In the genomic region with DNA sequence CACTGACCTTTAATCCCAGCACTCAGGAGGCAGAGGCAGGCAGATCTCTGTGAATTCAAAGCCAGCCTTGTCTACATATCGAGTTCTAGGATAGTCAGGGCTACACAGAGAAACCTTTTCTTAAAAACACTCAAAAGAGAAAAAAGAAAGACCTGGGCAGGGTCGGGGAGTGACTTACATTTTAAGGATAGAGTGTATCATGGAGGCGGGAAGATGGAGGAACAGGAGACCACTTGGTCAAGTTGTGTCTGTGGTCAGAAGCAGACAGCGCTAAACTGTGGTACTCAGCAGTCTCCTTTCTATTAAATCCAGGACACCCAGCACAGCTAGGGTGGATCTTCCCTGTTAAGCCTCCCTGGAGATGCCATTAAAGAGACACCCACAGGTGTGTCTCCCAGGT, we compare ENCODE assay signal across 8 mouse cellular contexts. TPM values are rescaled to one million over a fixed set of nuclear protein-coding genes. Genes with fewer than 3 reads are reported as not detected.
DNase-seq lines count a peak whose midpoint lies in the region; ATAC-seq lines count a peak whose summit lies in the region.

Gene Rps6ka5, minus strand, starts transcription at position 333 of the 400 bp plus-strand sequence.

- no peak within 1 kb of the TSS for H3K9ac ChIP-seq in embryonic facial prominence, embryonic 13.5 days
- H3K9ac ChIP-seq in liver, embryonic 13.5 days, result no peak within 1 kb of the TSS

- H3K27me3 ChIP-seq in embryonic facial prominence, embryonic 13.5 days, result no peaks in the 10 kb centered on the region
- H3K27me3 ChIP-seq in liver, embryonic 13.5 days, result no peaks in the 10 kb centered on the region

- H3K4me1 ChIP-seq in embryonic facial prominence, embryonic 13.5 days, result peaks cover 16% of the 10 kb centered on the region; the same call in 1 of the 2 replicates
- H3K4me1 ChIP-seq in liver, embryonic 13.5 days (replicated peaks), result peaks cover 31% of the 10 kb centered on the region

- H3K9me3 ChIP-seq in embryonic facial prominence, embryonic 13.5 days, result no peaks in the 10 kb centered on the region
- H3K9me3 ChIP-seq in liver, embryonic 13.5 days (replicated peaks), result no peaks in the 10 kb centered on the region

- WGBS in embryonic facial prominence, embryonic 13.5 days, result 93% methylated on average over 4 of the region's 4 CpGs
- WGBS in liver, embryonic 13.5 days (ENCODE audit: insufficient replicate concordance), result 78% methylated on average over 4 of the region's 4 CpGs

- intact Hi-C loops in heart, postnatal 25 days (cut with DNase I), result loop anchor here (5.0 to 10.0 kb wide), 2 partner anchors 51 to 532 kb away; partner anchors contain the start of genes Calm1 and Dglucy

- no peak within 1 kb of the TSS for H3K27ac ChIP-seq in embryonic facial prominence, embryonic 13.5 days
- H3K27ac ChIP-seq in liver, embryonic 13.5 days, result no peak within 1 kb of the TSS

- DNase-seq in gastrocnemius, postnatal 10 days, result no peak
- DNase-seq in gastrocnemius, postnatal 25 days, result no peak
- no peak for DNase-seq in heart, postnatal 25 days (ENCODE audit: low spot score)
- no peak for DNase-seq in liver, embryonic 13.5 days
- DNase-seq in spleen, postnatal 14 days (ENCODE audit: low spot score in 2 of 2), result no peak
- DNase-seq in kidney, adult 11 months, result no peak
- DNase-seq in T-cell, adult 2 months (ENCODE audit: low spot score), result no peak

- no peaks in the 10 kb centered on the region for H3K36me3 ChIP-seq in embryonic facial prominence, embryonic 13.5 days
- no peaks in the 10 kb centered on the region for H3K36me3 ChIP-seq in liver, embryonic 13.5 days

- peak within 1 kb of the TSS; percentile 82; the same call in 1 of the 2 replicates for H3K4me3 ChIP-seq in embryonic facial prominence, embryonic 13.5 days
- H3K4me3 ChIP-seq in liver, embryonic 13.5 days (replicated peaks), result peak within 1 kb of the TSS; percentile 82; the same call in 1 of the 2 replicates

- H3K4me2 ChIP-seq in embryonic facial prominence, embryonic 13.5 days, result peak within 1 kb of the TSS; percentile 59
- H3K4me2 ChIP-seq in liver, embryonic 13.5 days, result peak within 1 kb of the TSS; percentile 93

- no peak for ATAC-seq in embryonic facial prominence, embryonic 13.5 days (ENCODE audit: insufficient number of reproducible peaks, insufficient read depth, low FRiP score, low TSS enrichment, low read depth)
- ATAC-seq in liver, embryonic 13.5 days (ENCODE audit: low read depth), result no peak

RNA-seq across cellular contexts. Expression of gene Rps6ka5, which starts in this region (rescaled TPM):
- total RNA-seq in gastrocnemius, postnatal 10 days (2021), result 10 to 100 TPM; 10.4 to 11.5 TPM
- 1 to 10 TPM; 9.5 to 9.8 TPM for total RNA-seq in gastrocnemius, postnatal 25 days (2021)
- 6.1 and 6.6 TPM in 2 replicates for polyA plus RNA-seq in embryonic facial prominence, embryonic 13.5 days (2015; fragmentation: Nextera tagmentation; extraction: Ambion mirVana)
- 10 to 100 TPM; 12.9 to 14.7 TPM for total RNA-seq in heart, postnatal 25 days (2021)
- polyA plus RNA-seq in liver, embryonic 13.5 days (2015; fragmentation: Nextera tagmentation; extraction: Ambion mirVana), result 1.4 and 1.6 TPM in 2 replicates
